Mouse (Mus musculus): ENCODE data around the gene Clec2e. TPM values are rescaled to one million over a fixed set of nuclear protein-coding genes. Genes with fewer than 3 reads are reported as not detected.

Clec2e gene
- total RNA-seq, 2 experiments from 2014 or later: not detected

DNA sequence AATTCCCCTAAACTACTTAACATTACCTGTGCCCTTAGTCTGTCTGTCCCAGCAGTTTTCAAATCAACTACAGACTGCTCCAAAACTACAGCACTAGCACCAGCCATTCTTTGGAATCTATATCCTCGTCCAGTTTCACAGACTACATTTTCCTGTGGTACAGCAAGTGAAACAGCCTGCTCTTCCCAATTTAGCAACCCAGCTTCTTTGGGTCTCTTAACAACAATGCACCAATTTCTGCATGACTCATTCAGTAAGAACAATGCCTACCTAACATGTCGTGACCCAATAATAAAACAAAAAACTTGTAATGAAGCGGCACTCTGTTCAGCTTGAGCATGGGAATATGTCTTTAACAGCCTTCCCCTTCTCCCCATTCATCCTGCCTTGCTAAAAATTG is 35.3 kb downstream of the Clec2e start:
- DNase-seq (ENCODE audit: low spot score in 2 of 2): no peak

DNA sequence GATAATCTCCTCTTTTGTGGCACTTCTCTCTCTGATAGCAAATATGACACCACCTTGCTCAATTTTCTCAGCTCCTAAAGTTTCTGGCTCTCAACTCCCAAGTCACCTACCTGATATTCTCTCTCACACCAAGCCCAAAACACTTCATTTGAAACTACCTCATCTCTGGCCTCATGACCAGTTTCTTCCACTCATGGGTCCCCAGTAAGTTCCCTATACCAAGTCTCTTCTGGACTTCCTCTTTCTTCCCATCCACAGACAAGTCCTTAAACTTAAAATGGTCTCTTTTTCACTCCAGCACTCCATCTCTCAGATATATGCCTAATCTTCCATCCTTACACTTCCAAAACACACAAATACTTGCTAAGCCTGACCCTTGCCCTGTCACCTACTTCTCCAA is 42.7 kb downstream of the Clec2e start:
- no peak for DNase-seq (ENCODE audit: low spot score in 2 of 2)

DNA sequence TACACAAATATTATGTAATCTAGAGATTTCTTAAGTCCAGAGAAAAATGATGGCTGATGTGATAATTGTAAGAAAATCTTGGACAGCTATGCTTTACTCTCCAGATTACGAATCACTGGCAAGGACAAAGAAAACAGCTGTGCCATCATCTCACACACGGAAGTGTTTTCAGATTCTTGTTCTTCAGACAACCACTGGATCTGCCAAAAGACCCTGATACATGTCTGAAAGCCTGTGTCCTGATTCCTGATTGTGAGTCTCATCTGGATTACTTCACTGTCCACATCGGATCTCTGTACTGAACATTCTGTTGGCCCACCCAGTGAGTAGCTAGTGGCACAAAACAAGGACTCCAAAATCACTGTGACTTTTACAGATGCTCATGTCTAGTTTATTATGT is 44.5 kb downstream of the Clec2e start:
- no peak for DNase-seq (ENCODE audit: low spot score in 2 of 2)

DNA sequence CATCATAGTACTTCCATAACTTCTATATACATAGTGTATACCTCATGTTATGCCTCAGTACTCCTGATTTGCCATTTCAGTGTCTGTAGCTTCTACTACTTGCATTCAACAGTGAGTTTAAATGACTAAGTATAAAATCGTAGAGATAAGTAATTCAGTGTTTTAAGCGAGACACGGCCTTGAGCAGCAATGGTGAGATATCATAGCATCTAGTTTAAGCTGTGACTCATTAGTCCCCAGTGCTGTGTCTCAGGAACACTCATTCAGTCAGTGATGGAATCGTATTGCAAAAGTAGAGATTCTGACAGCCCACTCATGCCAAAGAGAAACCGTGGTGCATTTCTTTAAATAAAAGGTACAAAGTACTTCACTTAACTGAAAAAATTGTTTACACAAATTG is 49.0 kb downstream of the Clec2e start:
- no peak for DNase-seq (ENCODE audit: low spot score in 2 of 2)

DNA sequence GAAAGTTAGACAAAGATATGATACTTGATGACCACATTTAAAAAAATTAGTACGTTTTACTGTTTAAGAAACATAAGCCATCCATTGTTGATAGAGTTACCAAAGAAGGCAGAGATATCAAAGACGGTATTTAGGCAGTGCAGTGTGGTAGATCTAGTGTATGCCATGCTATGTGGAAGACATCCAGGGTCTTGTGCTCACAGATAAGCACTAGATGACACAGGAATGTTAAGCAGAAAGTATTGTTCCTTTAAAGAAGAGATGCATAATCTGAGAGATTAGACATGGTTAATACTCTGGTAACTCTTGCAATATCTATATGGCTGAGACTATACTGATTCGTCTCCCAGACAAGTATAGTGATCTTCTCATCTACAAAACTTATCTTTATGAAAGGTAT is 49.6 kb downstream of the Clec2e start:
- DNase-seq (ENCODE audit: low spot score in 2 of 2): no peak

DNA sequence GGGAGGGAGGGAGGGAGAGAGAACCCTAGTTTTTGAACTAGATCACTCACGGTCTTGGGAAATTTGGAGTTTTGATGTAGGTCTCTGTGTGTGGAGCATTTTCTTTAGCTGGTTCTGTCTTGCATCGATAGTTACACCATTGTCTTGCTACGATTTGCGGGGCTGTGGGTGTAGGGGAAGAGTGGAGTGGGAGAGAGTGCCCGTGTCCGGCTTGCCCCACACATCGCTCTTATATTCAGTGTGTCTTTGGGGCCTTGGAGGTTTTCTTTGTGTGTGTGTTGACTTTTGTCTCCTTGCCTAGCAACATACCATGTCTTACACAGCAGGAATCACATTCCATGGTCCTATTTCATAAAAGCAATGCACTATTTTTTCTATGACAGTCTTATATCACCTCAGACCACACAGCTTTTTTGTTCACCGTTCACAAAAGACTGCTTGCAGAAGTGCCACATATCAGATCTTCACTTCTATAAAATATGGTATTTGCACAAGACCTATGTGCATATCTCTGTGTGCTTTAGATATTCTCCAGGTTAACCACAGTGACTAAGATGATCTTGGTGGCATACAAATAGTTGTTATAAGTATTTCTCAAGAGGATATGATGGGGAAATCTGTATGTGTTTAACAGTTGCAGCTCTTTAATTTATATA is 51.0 kb downstream of the Clec2e start:
- DNase-seq (ENCODE audit: low spot score in 2 of 2): no peak

DNA sequence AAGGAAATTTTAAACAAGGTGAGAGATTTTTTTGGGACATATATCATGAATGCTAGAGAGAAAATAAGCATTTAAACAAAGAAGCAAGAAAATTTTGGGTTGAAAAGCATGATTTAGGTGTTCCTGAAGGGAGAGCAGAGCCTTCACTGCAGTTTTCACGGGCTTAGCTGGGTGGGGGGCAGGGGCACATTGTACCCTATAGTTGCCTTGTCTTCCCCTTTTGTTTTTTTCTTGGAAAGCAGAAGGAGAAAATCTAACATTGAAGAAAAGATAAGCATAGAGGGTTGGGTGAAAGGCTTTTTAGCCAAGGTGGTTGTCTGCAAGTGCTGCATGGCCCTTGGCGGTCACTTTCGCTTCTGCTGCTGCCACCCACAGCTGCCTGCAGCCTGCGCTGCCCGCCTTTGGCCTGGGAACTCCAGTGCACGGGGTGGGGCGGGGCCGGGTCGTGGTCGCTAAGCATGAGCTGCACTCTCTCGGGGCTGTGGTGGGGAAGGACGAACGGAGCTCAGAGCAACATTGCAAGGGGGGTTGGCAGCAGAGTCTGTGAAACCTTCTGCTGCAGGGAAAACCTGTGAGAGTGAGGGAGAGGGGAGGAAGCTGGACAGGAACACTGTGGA is 51.7 kb downstream of the Clec2e start:
- peak; percentile 19 to 28 for DNase-seq (ENCODE audit: low spot score in 2 of 2)

DNA sequence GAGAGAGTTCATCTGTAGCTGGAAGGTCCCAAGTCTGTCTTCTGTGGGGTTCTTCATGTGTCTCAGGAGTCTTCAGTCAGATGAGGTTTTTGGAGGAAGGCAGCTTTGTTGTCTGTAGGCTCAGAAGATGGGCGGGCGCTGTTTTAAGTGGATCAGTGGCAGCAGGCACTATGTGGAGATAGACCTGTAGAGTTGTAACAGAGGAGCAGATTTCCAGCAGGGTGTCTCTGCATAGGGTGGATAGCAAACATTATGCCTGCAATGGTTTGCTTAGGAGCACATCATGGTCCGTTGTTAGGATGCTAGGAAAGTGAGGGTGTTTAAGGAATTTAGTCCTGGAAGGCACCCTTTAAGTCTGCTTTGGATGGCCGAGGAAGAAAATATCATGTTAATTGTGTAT is 52.3 kb downstream of the Clec2e start:
- DNase-seq (ENCODE audit: low spot score in 2 of 2): no peak

DNA sequence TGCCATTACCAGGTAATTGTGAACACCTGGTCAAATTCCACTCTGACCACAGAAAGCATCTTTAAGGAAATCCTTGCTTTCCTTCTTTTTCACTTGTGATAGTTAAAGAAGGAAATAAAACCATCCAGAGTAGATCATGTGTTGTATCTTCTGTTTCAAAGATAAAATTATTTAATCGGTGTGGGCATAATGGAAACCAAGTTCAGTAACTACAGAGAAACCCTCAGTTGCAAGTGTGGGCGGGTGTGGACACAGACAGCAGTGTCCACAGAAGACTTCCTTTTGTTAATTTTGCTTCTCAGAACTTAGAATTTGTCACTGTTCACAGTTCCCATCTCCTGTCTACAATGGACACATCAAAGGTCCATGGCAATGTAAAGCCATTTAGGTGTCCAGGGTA is 55.1 kb downstream of the Clec2e start, which contains the start of gene Klrb1f:
Gene Klrb1f (plus strand): TSS at position 301 of the 400 bp plus-strand sequence.
- DNase-seq (ENCODE audit: low spot score in 2 of 2): no peak

DNA sequence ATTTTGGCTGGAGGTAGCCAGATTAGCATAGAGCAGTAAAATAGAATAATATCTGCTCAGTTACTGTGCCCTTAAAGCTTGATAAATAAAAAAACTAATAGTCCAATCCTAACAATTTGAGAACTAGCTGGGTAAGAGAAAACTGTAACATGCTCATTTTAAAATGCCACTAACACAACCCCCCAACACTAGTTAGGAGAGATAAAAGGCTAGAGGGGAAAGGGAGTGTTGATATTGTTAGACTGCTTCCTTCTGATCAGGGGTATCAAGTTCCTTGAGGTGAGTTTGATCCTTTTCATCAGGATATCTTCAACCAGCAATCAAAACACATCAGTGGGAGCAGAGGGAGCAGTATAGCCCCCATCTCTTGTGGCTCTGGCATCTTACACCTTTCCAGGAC is 58.2 kb downstream of the Clec2e start:
- DNase-seq (ENCODE audit: low spot score in 2 of 2): no peak

Other genes with a start within 250 kb of the Clec2e start
- not detected for gene Clec2i, start 213.3 kb downstream of the Clec2e start, total RNA-seq (2021)
- 1 to 10 TPM; 1.6 to 1.7 TPM for gene BC035044, start 209.8 kb downstream of the Clec2e start, total RNA-seq (2021)
- not detected for gene Clec2g, start 166.5 kb downstream of the Clec2e start, total RNA-seq (2021)
- gene Klrb1f, start 55.0 kb downstream of the Clec2e start, total RNA-seq (2021): not detected
- 1 to 10 TPM; 5.2 to 5.8 TPM for gene Clec2d, start 79.7 kb upstream of the Clec2e start, total RNA-seq (2021)
- gene Cd69, start 174.5 kb upstream of the Clec2e start, total RNA-seq (2021): not detected
- gene 4922502D21Rik, start 230.9 kb upstream of the Clec2e start, total RNA-seq (2021): not detected
- not detected for gene Clec12a, start 241.8 kb upstream of the Clec2e start, total RNA-seq (2021)